Mouse (Mus musculus): Measurements from ENCODE around the gene Pramef17.
"Not testable (repeated sequence)": the region's sequence is repeated elsewhere in the genome, so short reads cannot be mapped to it uniquely, and the experiment has no call there.

Pramef17 gene

DNA sequence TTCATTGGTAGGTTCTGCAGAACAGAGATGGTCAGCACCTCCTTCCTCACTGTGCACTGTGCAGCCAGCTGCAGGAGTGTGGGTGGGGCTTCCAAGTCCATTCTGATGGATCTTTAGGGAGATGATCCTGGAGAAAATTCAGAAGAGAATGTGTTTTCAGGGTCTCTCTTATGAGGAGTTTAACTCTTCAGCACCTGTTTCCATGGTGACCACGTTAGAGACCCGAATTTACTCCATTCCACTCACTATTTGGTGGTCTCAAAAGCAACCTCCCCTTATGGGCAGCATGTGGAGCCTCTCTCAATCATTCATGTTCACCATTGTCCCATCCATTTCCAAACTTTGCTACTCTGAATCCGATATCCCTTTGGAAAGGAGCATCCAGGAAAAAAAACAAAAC, at the start of gene Pramef17:
Gene Pramef17, minus strand, starts transcription at position 101 of the 400 bp plus-strand sequence.
- ATAC-seq (ENCODE audit: insufficient number of reproducible peaks, low FRiP score, low TSS enrichment): not testable (repeated sequence)

DNA sequence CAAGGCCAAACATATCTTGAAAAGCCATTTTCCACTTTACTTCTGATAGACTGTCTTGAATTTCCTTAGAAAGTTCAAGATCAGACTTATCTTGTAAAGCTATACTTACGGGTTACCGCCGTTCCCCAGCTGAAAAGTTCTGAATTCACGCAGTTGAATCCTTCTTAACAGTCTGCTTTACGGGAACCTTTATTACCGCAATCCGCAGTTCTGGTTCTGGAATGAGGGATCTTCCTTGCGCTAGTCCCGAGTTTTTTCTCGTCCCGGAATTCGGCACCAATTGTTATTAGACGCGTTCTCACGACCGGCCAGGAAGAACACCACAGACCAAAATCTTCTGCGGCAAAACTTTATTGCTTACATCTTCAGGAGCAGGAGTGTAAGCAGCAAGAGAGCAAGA, 6.0 kb downstream of the Pramef17 start:
- not testable (repeated sequence) for ATAC-seq (ENCODE audit: insufficient number of reproducible peaks, low FRiP score, low TSS enrichment)

DNA sequence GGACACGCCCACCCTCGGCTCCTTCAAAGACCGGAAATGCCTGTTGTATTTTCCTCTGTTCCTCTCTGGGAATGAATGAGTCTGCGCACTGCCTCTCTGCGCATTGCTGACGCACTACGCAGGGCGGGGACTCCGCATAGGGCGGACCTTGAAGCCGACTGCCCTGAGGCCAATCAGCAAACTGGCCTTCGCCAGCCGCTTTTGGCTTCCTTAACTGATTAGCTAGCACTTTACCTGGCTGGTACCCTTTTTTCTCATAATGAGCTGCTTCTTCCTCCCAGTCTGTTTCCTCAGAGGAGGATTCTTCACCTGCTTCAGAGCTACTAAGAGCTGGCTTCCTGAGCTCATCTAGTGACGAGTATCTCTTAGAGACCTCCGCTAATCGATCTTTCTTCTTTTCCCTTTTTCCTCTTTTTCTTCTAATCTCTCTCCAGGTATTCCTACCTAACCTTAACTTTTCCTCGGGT, 6.7 kb downstream of the Pramef17 start:
- ATAC-seq (ENCODE audit: insufficient number of reproducible peaks, low FRiP score, low TSS enrichment): not testable (repeated sequence)

DNA sequence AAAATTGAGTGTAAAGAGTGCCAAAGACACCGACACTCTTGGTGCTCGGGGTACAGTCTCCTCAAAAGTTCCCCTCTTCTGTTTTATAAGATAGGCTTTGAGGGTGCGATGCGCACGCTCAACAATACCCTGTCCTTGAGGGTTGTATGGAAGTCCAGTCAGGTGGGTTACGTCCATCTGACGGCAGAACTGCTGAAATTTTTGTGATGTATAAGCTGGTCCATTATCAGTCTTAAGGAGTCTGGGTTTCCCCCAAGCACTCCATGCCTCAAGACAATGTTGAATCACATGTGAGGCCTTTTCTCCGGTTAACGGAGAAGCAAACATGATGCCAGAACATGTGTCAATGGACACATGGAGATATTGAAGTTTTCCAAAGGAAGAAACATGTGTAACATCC, 8.4 kb downstream of the Pramef17 start:
- not testable (repeated sequence) for ATAC-seq (ENCODE audit: insufficient number of reproducible peaks, low FRiP score, low TSS enrichment)

DNA sequence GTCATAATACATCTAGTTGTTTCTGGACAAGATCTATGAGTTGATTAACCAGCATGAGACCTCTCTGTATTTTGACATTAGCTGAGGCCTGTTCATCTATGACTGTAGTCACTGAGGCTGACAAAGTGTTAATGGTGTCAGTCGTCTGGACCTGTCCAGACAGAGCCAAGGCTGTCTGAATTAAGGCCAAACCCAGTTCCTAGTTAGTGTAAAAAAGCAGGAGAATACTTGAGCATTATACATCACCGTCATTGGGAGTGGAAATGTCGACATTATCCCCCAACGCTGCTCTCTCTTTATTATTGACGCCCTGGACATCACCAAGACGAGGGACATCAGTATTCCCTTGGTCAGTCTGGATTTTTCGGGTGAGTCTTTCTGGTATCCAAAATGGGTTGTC, 9.0 kb downstream of the Pramef17 start:
- ATAC-seq (ENCODE audit: insufficient number of reproducible peaks, low FRiP score, low TSS enrichment): not testable (repeated sequence)

DNA sequence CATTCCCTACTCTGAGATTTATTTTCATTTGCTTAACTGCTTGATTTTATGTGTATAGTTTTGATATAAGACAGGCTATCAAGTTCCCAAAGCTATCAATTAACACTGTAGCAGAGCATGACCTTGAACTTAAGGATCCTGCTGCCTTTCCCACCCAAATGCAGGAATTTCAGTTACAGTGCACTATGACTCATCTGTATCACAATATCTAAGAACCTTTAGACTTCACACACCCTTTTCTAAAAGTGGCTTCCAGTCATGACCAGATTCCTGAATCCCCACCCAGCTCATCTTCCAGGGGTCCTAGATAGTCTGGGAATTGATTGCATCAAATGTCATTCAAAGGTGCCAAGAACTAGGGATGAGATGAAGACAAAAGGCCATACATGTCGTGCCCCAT, 10.7 kb downstream of the Pramef17 start:
- ATAC-seq (ENCODE audit: insufficient number of reproducible peaks, low FRiP score, low TSS enrichment): not testable (repeated sequence)

DNA sequence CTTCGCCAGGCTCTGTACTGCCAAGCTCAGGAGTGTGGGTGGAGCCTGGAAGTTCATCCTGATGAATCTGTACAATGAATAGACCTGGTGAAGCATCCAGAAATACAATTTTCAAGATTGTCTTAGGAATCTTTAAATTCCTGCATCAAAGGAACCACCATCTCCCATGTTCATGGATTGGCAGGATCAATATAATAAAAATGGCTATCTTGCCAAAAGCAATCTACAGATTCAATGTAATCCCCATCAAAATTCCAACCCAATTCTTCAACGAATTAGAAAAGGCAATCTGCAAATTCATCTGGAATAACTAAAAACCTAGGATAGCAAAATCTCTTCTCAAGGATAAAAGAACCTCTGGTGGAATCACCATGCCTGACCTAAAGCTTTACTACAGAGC, 27.3 kb downstream of the Pramef17 start, which contains the start of gene Gm13101:
Gene Gm13101, minus strand, starts transcription at position 101 of the 400 bp plus-strand sequence.
- not testable (repeated sequence) for ATAC-seq (ENCODE audit: insufficient number of reproducible peaks, low FRiP score, low TSS enrichment)

DNA sequence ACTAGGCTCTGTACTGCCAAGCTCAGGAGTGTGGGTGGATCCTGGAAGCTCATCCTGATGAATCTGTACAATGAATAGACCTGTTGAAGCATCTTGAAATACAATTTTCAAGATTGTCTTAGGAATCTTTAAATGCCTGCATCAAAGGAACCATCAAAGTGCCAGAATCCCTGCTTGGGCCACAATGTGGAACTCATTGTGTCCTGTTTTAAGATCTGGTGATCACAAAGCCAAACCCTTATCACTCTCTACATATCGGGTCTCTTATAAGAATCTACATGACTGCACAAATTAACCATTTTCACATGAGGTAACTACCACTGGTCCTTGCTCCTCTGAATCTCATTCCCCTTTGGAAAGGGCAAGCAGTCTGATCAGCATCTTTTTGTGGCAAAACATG, 43.3 kb downstream of the Pramef17 start, which contains the start of gene Pramef25:
Gene Pramef25, minus strand, starts transcription at position 101 of the 400 bp plus-strand sequence.
- not testable (repeated sequence) for ATAC-seq (ENCODE audit: insufficient number of reproducible peaks, low FRiP score, low TSS enrichment)

Measured in cerebellum, adult (tissue).